Mouse (Mus musculus) brain, embryonic 14.5 days (tissue): Measurements from ENCODE around the gene Dgka. TPM values are rescaled to one million over a fixed set of nuclear protein-coding genes. Genes with fewer than 3 reads are reported as not detected.

Experiments used
- DNase-seq: peaks from one replicate; pipeline ENCODE4 v3.0.0-alpha.2; 2011; ENCODE audit warnings: low read depth
- CTCF ChIP-seq: fragments of 200-500 bp; IDR thresholded peaks from 2 replicates; pipeline ENCODE4 v1.5.1; 2012; ENCODE audit warnings: inconsistent platforms, mild to moderate bottlenecking, moderate library complexity, borderline replicate concordance; ENCODE audit not compliant: insufficient read depth, insufficient read length; ENCODE audit errors: extremely low read depth
- POLR2A ChIP-seq: fragments of 200-500 bp; IDR thresholded peaks from 2 replicates; pipeline ENCODE4 v1.6.1; 2012; ENCODE audit warnings: mild to moderate bottlenecking, inconsistent platforms, borderline replicate concordance; ENCODE audit not compliant: poor library complexity, insufficient read depth, insufficient read length, severe bottlenecking; ENCODE audit errors: extremely low read depth
- polyA plus RNA-seq: library from polyadenylated mRNA; depleted of rRNA; stranded (reverse); fragments of >200 nt; gene quantifications from 2 replicates; pipeline ENCODE4 v1.2.3, GENCODE M21; 2012

Dgka gene
- polyA plus RNA-seq, 1 experiment = 8.6 TPM

- TF ChIP-seq CTCF (peak; percentile 36; the same call in 1 of the 2 replicates), POLR2A (peak; percentile 43; the same call in 1 of the 2 replicates)
- peak; percentile 98 for DNase-seq
These were observed 3.7 kb upstream of the Dgka start for GRCm38 (mm10) chr10:128748252-128748864.

- peak; percentile 58 for DNase-seq
These were observed 3.1 kb upstream of the Dgka start, which contains the start of gene Pym1 for GRCm38 (mm10) chr10:128747646-128748251. TSS of gene Pym1 (plus strand) at chr10:128747889.

GRCm38 (mm10) chr10:128746972-128747645 lies 2.5 kb upstream of the Dgka start:
- no peak for DNase-seq
- TF ChIP-seq POLR2A (no peak), CTCF (no peak)

More at GRCm38 (mm10) chr10:128747646-128748251, 3.1 kb upstream of the Dgka start, which contains the start of gene Pym1:
- no peak for TF ChIP-seq CTCF
- no peak for TF ChIP-seq POLR2A

GRCm38 (mm10) chr10:128745946-128746613 lies 1.4 kb upstream of the Dgka start:
- TF ChIP-seq POLR2A = no peak
- DNase-seq = no peak

DNA sequence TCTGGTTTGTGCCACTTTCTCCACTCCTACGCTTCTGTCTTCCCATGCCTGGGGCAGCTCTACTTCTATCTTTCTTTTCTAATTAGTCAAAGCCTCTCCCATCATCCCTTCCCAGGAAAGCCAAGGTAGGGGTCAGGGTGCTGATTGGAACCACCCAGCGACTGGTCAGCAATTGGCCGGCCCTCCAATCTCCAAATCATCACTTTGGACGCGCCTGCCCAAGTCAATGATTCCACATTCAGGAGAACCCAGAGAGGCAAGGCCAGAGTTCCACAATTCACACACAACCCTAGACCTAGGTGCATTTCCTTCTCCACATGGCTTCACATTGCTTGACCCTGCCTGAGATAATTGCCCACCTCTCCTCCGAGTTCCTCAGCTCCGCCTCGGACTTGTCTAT lies 444 bp downstream of the Dgka start:
- DNase-seq = peak; percentile 2
- TF ChIP-seq CTCF (no peak), POLR2A (no peak)

DNA sequence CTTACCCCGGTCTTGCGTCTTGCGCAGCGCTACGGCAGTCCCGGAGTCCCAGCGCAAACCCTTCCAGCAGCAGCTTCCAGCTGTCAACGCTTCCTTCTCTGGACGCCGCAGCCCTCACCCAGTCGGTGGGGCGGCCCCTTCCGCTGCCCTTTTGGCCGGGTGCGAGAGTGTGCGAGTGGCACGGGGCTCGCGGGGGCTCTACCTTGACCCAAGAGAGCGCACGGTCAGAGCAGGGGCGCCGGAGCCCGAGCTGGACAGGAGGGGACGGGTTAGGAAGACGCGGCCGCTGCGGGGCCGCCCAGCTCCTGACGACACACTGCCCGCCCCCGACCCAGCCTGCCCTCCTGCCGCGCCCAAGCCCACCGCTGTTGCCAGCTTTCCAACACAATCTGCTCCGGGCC lies 864 bp downstream of the Dgka start:
- TF ChIP-seq CTCF (no peak), POLR2A (no peak)
- DNase-seq = peak; percentile 57

DNA sequence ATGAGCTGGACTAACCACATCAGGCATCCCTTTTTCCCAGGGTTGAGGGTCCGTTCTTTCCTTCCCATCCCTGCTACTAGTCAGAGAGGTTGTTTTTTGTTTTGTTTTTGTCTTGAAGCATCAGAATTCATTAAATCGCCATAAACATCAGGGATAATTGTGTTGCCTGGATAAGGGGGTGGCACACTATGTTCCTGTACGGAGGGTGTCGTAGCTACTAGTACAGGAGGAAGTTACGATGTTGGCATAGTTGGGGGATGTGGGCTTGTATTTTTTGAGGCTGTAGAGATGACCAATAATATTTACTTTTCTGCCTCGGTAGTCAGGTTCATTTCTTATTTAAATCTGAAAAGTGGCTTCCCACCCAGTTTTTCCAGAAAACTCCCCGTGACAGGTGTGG lies 1.4 kb downstream of the Dgka start:
- TF ChIP-seq CTCF (no peak), POLR2A (no peak)
- DNase-seq = no peak

DNA sequence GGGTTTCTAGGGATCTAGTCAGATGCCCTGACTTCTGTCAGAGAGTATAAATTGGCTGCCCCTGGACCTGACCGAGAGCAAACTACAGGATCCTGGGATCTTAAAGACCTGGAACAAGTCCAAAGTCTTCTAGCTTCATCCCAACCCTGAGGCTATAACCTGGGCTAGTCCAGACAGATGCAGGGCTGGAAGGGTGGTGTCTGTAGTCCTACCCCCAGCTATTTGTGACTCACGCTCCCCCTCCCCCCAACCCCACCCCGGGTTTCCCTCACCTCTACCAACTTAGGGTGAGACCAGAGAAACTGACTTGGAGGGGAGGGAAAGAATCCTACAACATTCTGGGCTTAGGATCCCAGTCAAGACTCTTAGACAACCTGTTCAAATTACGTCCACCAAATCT lies 2.0 kb downstream of the Dgka start:
- TF ChIP-seq POLR2A = no peak
- no peak for TF ChIP-seq CTCF
- no peak for DNase-seq

GRCm38 (mm10) chr10:128740296-128740695 lies 4.4 kb downstream of the Dgka start:
- no peak for DNase-seq
- TF ChIP-seq POLR2A (no peak), CTCF (no peak)

DNA sequence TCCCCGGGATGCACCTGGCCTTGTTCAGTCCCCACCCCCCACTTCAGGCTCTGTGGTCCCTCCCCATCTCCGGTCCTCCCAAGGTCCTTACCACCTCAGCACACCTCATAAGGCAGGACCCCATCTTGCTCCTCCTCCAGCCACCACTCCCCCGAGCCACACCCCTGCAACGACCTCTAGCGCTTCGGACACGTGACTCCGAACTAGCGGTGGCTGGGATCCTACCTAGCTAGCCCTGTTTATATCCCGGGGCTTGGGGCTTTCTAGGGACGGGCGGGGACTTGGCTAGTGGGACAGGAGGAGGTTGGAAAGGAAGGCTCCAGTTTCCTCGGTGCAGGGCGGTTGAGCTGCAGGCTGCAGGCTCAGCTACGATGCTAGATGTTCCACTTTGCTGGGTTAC lies 7.2 kb downstream of the Dgka start:
- no peak for DNase-seq
- TF ChIP-seq POLR2A = no peak
- TF ChIP-seq CTCF = no peak

GRCm38 (mm10) chr10:128731992-128732391 lies 12.7 kb downstream of the Dgka start:
- DNase-seq = no peak
- TF ChIP-seq POLR2A = no peak
